Mouse (Mus musculus): ENCODE data around the gene Lypd4. TPM values are rescaled to one million over a fixed set of nuclear protein-coding genes. Genes with fewer than 3 reads are reported as not detected.

The Lypd4 gene
- polyA plus RNA-seq, 1 experiment: not detected

GRCm38 (mm10) chr7:24884693-24885291 is 15.1 kb upstream of the Lypd4 start:
- DNase-seq: no peak
- no peaks in the 10 kb centered on the region for H3K27me3 ChIP-seq (ENCODE audit: control insufficient read depth, insufficient read depth, low read length)
- peaks cover 14% of the 10 kb centered on the region for H3K4me1 ChIP-seq (replicated peaks; ENCODE audit: control insufficient read depth, insufficient read depth, low read length)
- WGBS: under 1% methylated on average over 47 of the region's 47 CpGs
- no peak overlapping the region; the same call in 1 of the 2 replicates for H3K27ac ChIP-seq (ENCODE audit: control insufficient read depth, insufficient read depth, low read length)
- peaks cover 39% of the 10 kb centered on the region for H3K36me3 ChIP-seq (ENCODE audit: control insufficient read depth, insufficient read depth, low read length)
- peak overlapping the region; percentile 73 for H3K4me3 ChIP-seq (ENCODE audit: control insufficient read depth, insufficient read depth, low read length)
- TF ChIP-seq POLR2A (IDR thresholded peaks at IDR 0.05; ENCODE audit: control insufficient read depth, extremely low read depth, insufficient read depth, low read length, poor library complexity) (no peak), CTCF (IDR thresholded peaks at IDR 0.05; ENCODE audit: borderline replicate concordance, control insufficient read depth, extremely low read depth, insufficient read depth, low read length, poor library complexity) (no peak)

- WGBS: under 1% methylated on average over 57 of the region's 57 CpGs
- peaks cover 32% of the 10 kb centered on the region for H3K36me3 ChIP-seq (ENCODE audit: control insufficient read depth, insufficient read depth, low read length)
- H3K4me1 ChIP-seq (replicated peaks; ENCODE audit: control insufficient read depth, insufficient read depth, low read length): peaks cover 14% of the 10 kb centered on the region
- DNase-seq: peak; percentile 96
- peak within 1 kb of the TSS; percentile 73 for H3K4me3 ChIP-seq (ENCODE audit: control insufficient read depth, insufficient read depth, low read length)
- TF ChIP-seq CTCF (IDR thresholded peaks at IDR 0.05; ENCODE audit: borderline replicate concordance, control insufficient read depth, extremely low read depth, insufficient read depth, low read length, poor library complexity) (0 out of 2 replicates have a peak, but pooled peaks have one; percentile 29), POLR2A (IDR thresholded peaks at IDR 0.05; ENCODE audit: control insufficient read depth, extremely low read depth, insufficient read depth, low read length, poor library complexity) (peak; percentile 83)
- peak within 1 kb of the TSS; percentile 92 for H3K27ac ChIP-seq (ENCODE audit: control insufficient read depth, insufficient read depth, low read length)
- H3K27me3 ChIP-seq (ENCODE audit: control insufficient read depth, insufficient read depth, low read length): no peaks in the 10 kb centered on the region
Measured at GRCm38 (mm10) chr7:24883896-24884692, 14.4 kb upstream of the Lypd4 start, which contains the start of gene Rps19. Gene Rps19 (plus strand): TSS chr7:24884371.

- no peak overlapping the region for H3K27ac ChIP-seq (ENCODE audit: control insufficient read depth, insufficient read depth, low read length)
- no peak overlapping the region for H3K4me3 ChIP-seq (ENCODE audit: control insufficient read depth, insufficient read depth, low read length)
- no peak for DNase-seq
- WGBS: 97% methylated on average over 9 of the region's 9 CpGs
- peaks cover 19% of the 10 kb centered on the region for H3K36me3 ChIP-seq (ENCODE audit: control insufficient read depth, insufficient read depth, low read length)
- H3K4me1 ChIP-seq (replicated peaks; ENCODE audit: control insufficient read depth, insufficient read depth, low read length): peaks cover 14% of the 10 kb centered on the region
- no peaks in the 10 kb centered on the region for H3K27me3 ChIP-seq (ENCODE audit: control insufficient read depth, insufficient read depth, low read length)
- TF ChIP-seq POLR2A (IDR thresholded peaks at IDR 0.05; ENCODE audit: control insufficient read depth, extremely low read depth, insufficient read depth, low read length, poor library complexity) (no peak), CTCF (IDR thresholded peaks at IDR 0.05; ENCODE audit: borderline replicate concordance, control insufficient read depth, extremely low read depth, insufficient read depth, low read length, poor library complexity) (no peak)
Measured at GRCm38 (mm10) chr7:24882416-24883199, 12.9 kb upstream of the Lypd4 start.

GRCm38 (mm10) chr7:24879620-24880019 is 9.9 kb upstream of the Lypd4 start:
- 95% methylated on average over 2 of the region's 2 CpGs for WGBS
- Histone ChIP-seq H3K36me3 (ENCODE audit: control insufficient read depth, insufficient read depth, low read length) (no peaks in the 10 kb centered on the region), H3K27me3 (ENCODE audit: control insufficient read depth, insufficient read depth, low read length) (no peaks in the 10 kb centered on the region), H3K27ac (ENCODE audit: control insufficient read depth, insufficient read depth, low read length) (no peak overlapping the region), H3K4me3 (ENCODE audit: control insufficient read depth, insufficient read depth, low read length) (no peak overlapping the region), H3K4me1 (replicated peaks; ENCODE audit: control insufficient read depth, insufficient read depth, low read length) (no peaks in the 10 kb centered on the region)
- TF ChIP-seq POLR2A (IDR thresholded peaks at IDR 0.05; ENCODE audit: control insufficient read depth, extremely low read depth, insufficient read depth, low read length, poor library complexity) (no peak), CTCF (IDR thresholded peaks at IDR 0.05; ENCODE audit: borderline replicate concordance, control insufficient read depth, extremely low read depth, insufficient read depth, low read length, poor library complexity) (no peak)
- no peak for DNase-seq

- no peak overlapping the region for H3K4me3 ChIP-seq (ENCODE audit: control insufficient read depth, insufficient read depth, low read length)
- H3K36me3 ChIP-seq (ENCODE audit: control insufficient read depth, insufficient read depth, low read length): no peaks in the 10 kb centered on the region
- H3K27me3 ChIP-seq (ENCODE audit: control insufficient read depth, insufficient read depth, low read length): no peaks in the 10 kb centered on the region
- TF ChIP-seq POLR2A (IDR thresholded peaks at IDR 0.05; ENCODE audit: control insufficient read depth, extremely low read depth, insufficient read depth, low read length, poor library complexity) (no peak), CTCF (IDR thresholded peaks at IDR 0.05; ENCODE audit: borderline replicate concordance, control insufficient read depth, extremely low read depth, insufficient read depth, low read length, poor library complexity) (no peak)
- no peak for DNase-seq
- H3K27ac ChIP-seq (ENCODE audit: control insufficient read depth, insufficient read depth, low read length): no peak overlapping the region
- WGBS: 70% methylated on average over 3 of the region's 3 CpGs
- no peaks in the 10 kb centered on the region for H3K4me1 ChIP-seq (replicated peaks; ENCODE audit: control insufficient read depth, insufficient read depth, low read length)
Measured at GRCm38 (mm10) chr7:24877588-24877987, 7.8 kb upstream of the Lypd4 start.

- TF ChIP-seq POLR2A (IDR thresholded peaks at IDR 0.05; ENCODE audit: control insufficient read depth, extremely low read depth, insufficient read depth, low read length, poor library complexity) (no peak), CTCF (IDR thresholded peaks at IDR 0.05; ENCODE audit: borderline replicate concordance, control insufficient read depth, extremely low read depth, insufficient read depth, low read length, poor library complexity) (no peak)
- H3K27me3 ChIP-seq (ENCODE audit: control insufficient read depth, insufficient read depth, low read length): no peaks in the 10 kb centered on the region
- no peak for DNase-seq
- H3K4me3 ChIP-seq (ENCODE audit: control insufficient read depth, insufficient read depth, low read length): no peak overlapping the region
- H3K4me1 ChIP-seq (replicated peaks; ENCODE audit: control insufficient read depth, insufficient read depth, low read length): no peaks in the 10 kb centered on the region
- 76% methylated on average over 17 of the region's 17 CpGs for WGBS
- no peaks in the 10 kb centered on the region for H3K36me3 ChIP-seq (ENCODE audit: control insufficient read depth, insufficient read depth, low read length)
- H3K27ac ChIP-seq (ENCODE audit: control insufficient read depth, insufficient read depth, low read length): no peak overlapping the region
Measured at GRCm38 (mm10) chr7:24869080-24869479, 661 bp downstream of the Lypd4 start.

All from thymus, adult 2 months (tissue).